Mouse (Mus musculus) small intestine, adult 2 months (tissue): ENCODE measurements around the gene Unc5b. TPM values are rescaled to one million over a fixed set of nuclear protein-coding genes. Genes with fewer than 3 reads are reported as not detected.

ENCODE experiments used
- H3K27ac ChIP-seq: fragments of 200-500 bp; 2 replicates; pipeline ENCODE4 v1.5.1; 2012; ENCODE audit warnings: low read depth, low read length, control low read depth, inconsistent platforms; ENCODE audit not compliant: insufficient read depth
- H3K27me3 ChIP-seq: fragments of 200-500 bp; 2 replicates; pipeline ENCODE4 v1.6.1; 2012; ENCODE audit warnings: mild to moderate bottlenecking, moderate library complexity, low read length, inconsistent platforms; ENCODE audit not compliant: control insufficient read depth, insufficient read depth
- H3K36me3 ChIP-seq: fragments of 200-500 bp; 2 replicates; pipeline ENCODE4 v1.6.1; 2012; ENCODE audit warnings: mild to moderate bottlenecking, low read length, control low read depth, inconsistent platforms; ENCODE audit not compliant: control insufficient read depth, insufficient read depth
- H3K4me1 ChIP-seq: fragments of 200-500 bp; 2 replicates; pipeline ENCODE4 v1.6.1; 2012; ENCODE audit warnings: low read length, inconsistent platforms, mixed read lengths; ENCODE audit not compliant: control insufficient read depth, insufficient read depth, insufficient read length
- H3K4me3 ChIP-seq: fragments of 200-500 bp; 2 replicates; pipeline ENCODE4 v1.5.1; 2012; ENCODE audit warnings: low read depth, mild to moderate bottlenecking, control low read depth, inconsistent platforms, low read length, moderate library complexity
- CTCF ChIP-seq: fragments of 200-500 bp; IDR thresholded peaks from 2 replicates; pipeline ENCODE4 v1.5.1; 2012; ENCODE audit warnings: low read depth, mild to moderate bottlenecking, control low read depth, inconsistent platforms, low read length, moderate library complexity, mixed read lengths; ENCODE audit not compliant: insufficient replicate concordance, insufficient read length; ENCODE audit errors: extremely low read depth
- POLR2A ChIP-seq: fragments of 200-500 bp; IDR thresholded peaks from 2 replicates; pipeline ENCODE4 v1.6.1; 2012; ENCODE audit warnings: low read depth, mild to moderate bottlenecking, control low read depth, inconsistent platforms, low read length, moderate library complexity
- WGBS: fragments of 180-500 bp; shearing (Covaris S2); methylation state at CpG from one replicate; pipeline ENCODE4 v1.1.7; 2018; 5-methylcytosine and 5-hydroxymethylcytosine counted together
- polyA plus RNA-seq: library from polyadenylated mRNA; depleted of rRNA; stranded (reverse); fragments of >200 nt; gene quantifications from 2 replicates; pipeline ENCODE4 v1.2.3, GENCODE M21; 2012

Gene Unc5b
- polyA plus RNA-seq, 1 experiment = 71.6 TPM

DNA sequence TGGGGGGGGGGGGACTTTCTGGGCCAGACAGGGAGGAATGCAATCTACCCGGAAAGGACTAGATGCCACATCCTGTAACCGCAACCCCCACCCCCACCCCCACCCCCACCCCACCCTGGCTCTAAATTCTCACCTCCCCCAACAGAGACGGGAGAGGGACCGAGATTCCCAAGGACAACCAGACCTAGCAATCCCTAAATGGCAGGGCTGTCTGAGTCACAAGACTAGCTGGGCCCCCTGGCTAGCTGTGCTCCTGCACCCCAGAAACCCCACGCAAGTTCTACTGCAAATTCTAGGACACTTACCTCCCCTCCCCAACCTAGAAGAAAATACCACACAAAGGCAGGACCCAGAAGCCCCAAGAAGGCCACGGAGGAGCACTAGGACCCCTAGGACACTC lies 16.3 kb downstream of the Unc5b start:
- TF ChIP-seq CTCF = no peak
- TF ChIP-seq POLR2A = no peak
- H3K27ac ChIP-seq = peak overlapping the region; percentile 23; the same call in 1 of the 2 replicates
- no peak overlapping the region for H3K4me3 ChIP-seq
- no peaks in the 10 kb centered on the region for H3K36me3 ChIP-seq
- 78% methylated on average over 6 of the region's 6 CpGs for WGBS
- peaks cover 27% of the 10 kb centered on the region for H3K4me1 ChIP-seq
- no peaks in the 10 kb centered on the region for H3K27me3 ChIP-seq

DNA sequence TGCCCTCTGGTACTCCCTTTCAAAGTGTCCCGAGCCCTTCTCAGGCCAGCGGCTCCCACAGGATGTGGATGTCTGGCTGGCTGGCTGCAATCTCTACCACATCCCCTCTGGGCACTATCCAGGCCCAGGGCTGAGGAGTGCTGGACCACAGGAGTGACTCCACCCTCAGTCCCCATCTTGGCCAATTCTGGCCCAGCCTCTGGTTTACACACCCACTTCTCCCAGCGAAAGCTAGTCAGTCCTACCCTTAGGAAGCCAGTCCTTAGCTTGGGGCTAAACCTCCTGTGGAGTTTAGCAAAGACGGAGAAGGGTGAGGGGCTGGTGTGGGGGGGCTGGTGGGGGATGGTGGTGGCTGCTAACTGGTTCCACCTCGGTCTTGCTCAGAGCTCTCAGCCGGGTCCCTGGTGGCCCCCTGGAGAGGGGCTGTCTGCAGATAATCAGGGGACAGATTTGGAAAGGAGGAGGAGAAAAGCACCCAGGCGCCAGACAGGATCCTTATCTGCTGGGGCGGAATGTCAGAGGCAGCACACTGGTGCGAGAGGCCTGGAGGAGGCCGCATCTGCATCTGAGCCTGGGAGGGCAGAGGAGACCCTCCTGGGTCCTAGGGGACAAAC lies 16.8 kb downstream of the Unc5b start:
- peak overlapping the region; percentile 53 for H3K27ac ChIP-seq
- H3K4me1 ChIP-seq = peaks cover 25% of the 10 kb centered on the region
- H3K36me3 ChIP-seq = no peaks in the 10 kb centered on the region
- no peak overlapping the region for H3K4me3 ChIP-seq
- 65% methylated on average over 10 of the region's 10 CpGs for WGBS
- no peaks in the 10 kb centered on the region for H3K27me3 ChIP-seq
- no peak for TF ChIP-seq POLR2A
- TF ChIP-seq CTCF = no peak

DNA sequence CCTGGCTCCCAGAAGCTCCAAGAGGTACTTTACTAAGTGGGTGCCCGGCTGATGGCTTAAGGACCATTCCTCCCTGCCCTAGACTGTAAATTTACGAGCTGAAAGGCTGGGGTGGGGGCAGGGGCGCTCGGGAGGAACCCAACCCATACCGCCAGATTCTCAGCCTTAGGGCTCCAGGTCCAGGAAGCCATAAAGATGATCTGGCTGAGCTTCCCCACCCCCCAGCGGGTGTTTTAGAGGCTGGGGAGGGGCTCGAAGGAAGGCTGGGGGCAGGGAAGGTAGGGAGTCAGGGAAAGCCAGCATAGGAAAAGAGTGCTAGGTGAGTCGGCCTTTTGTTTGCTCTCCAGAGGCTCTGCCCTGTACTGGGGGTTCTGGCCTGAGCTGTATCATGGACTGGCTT lies 17.8 kb downstream of the Unc5b start:
- WGBS = 23% methylated on average over 8 of the region's 8 CpGs
- Histone ChIP-seq H3K4me3 (no peak overlapping the region), H3K4me1 (peaks cover 23% of the 10 kb centered on the region)

DNA sequence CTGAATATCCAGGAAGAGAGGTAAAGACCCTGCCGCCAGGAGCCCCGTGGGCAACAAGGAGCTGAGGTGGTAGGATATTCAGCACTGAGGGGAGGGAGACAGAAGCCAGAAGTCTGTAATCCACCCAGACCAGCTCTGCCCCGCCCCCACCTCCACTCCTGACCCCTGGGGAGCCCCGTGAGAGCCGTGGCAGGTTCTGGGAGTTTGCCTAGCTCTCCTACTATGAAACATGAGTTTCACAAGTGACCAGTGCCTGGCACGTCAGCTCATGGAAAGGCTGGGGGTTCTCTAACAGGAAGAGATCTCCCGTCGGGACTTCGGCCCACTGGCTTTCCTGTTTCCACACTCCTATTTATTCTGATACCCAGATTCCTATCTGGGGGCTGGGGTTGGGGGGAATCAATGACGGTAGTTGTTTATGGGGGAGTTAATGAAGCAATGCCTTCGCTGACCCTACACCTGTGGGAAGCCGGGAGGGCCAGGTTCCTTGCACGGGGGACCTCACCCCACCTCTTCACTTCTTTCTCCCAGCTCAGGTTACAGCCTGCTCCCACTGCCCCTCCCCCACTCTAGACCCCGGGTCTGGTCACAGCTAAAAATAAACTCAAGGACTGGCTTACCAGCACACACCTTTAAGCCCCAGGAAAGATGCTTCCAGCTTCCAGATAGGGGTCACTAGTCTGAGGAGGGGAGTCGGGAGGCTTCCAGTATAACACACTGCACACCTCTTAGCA lies 19.4 kb downstream of the Unc5b start:
- no peak overlapping the region for H3K27ac ChIP-seq
- WGBS = 42% methylated on average over 15 of the region's 15 CpGs
- H3K4me3 ChIP-seq = no peak overlapping the region
- no peaks in the 10 kb centered on the region for H3K27me3 ChIP-seq
- TF ChIP-seq POLR2A = no peak
- no peak for TF ChIP-seq CTCF
- H3K36me3 ChIP-seq = no peaks in the 10 kb centered on the region
- peaks cover 22% of the 10 kb centered on the region for H3K4me1 ChIP-seq

More for the DNA sequence above, 17.8 kb downstream of the Unc5b start:
- Histone ChIP-seq H3K27ac (no peak overlapping the region), H3K36me3 (no peaks in the 10 kb centered on the region), H3K27me3 (no peaks in the 10 kb centered on the region)
- no peak for TF ChIP-seq CTCF
- TF ChIP-seq POLR2A = no peak

DNA sequence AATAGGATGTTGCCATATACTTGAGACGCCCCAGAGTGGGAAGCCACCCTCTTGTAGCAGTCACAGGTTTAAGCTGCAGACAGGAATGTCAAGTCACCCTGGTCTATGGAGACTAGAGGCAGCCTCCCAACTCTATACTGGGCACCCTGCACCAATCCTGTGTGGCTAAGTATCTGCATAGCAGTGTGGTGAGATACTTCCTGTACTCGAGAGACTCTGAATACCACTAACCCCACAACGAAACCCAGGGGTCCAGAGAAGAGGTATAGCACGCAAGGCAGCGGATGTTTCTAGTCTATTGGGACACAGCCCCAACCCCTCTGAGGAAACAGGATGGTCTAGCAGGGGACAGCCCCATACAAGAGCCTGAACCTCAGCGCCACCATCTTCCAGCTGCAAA lies 22.9 kb downstream of the Unc5b start:
- peaks cover 13% of the 10 kb centered on the region; the same call in 1 of the 2 replicates for H3K4me1 ChIP-seq
- no peak for TF ChIP-seq CTCF
- no peak for TF ChIP-seq POLR2A
- 71% methylated on average over 6 of the region's 6 CpGs for WGBS
- no peaks in the 10 kb centered on the region for H3K36me3 ChIP-seq
- H3K27ac ChIP-seq = peak overlapping the region; percentile 42
- H3K4me3 ChIP-seq = no peak overlapping the region
- H3K27me3 ChIP-seq = no peaks in the 10 kb centered on the region

DNA sequence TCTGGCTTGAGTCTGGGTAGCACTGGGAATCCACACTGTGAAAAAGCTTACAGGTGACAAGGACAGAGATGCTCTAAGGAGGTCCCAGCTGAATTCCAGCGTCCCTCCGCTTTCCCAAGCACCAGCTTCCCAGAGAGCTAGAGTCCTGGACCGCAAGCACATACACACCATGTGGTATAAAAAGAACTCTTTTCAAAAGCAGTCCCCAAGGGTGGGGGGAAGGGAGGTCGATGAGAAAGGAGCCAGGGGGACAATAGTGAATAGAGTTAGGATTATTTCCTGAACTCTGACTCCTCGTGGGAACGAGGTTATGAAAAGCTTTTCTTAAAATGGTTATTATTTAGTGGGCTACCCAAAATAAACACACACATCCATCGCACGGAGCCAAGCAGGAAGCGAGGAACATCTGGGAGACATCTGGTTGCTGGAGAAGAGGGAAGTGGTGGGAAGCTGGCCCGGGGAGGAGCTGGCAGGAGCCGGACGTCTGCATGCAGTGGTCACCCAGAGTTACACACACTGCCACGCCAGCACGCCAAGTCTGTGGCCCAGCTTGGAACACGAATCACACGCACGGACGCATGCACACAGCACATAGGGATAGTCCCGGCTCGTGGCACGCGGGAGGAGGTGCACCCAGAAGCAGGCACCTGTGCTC lies 23.7 kb downstream of the Unc5b start:
- Histone ChIP-seq H3K4me3 (no peak overlapping the region), H3K4me1 (peaks cover 13% of the 10 kb centered on the region; the same call in 1 of the 2 replicates), H3K27ac (peak overlapping the region; percentile 59), H3K36me3 (no peaks in the 10 kb centered on the region), H3K27me3 (no peaks in the 10 kb centered on the region)
- 55% methylated on average over 22 of the region's 22 CpGs for WGBS
- no peak for TF ChIP-seq CTCF
- TF ChIP-seq POLR2A = no peak

DNA sequence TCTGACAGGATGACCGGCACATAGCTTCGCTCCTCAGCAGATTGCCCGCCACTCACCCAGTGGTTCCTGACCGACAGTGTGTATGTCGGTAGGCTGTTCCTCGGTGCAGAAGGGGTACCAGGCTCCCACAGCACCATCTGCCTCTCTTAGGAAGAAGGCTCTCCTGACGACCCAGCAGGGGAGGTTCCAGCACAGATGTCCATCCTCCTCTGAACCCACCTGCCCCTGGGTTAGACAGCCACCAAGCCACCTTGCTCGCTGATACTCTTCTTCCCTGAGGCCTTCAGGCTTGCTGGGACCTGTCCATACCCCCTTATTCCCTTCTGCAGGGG lies 25.2 kb downstream of the Unc5b start:
- no peak overlapping the region for H3K4me3 ChIP-seq
- H3K27ac ChIP-seq = no peak overlapping the region
- H3K27me3 ChIP-seq = no peaks in the 10 kb centered on the region
- TF ChIP-seq POLR2A = no peak
- TF ChIP-seq CTCF = no peak
- WGBS = 81% methylated on average over 8 of the region's 8 CpGs
- no peaks in the 10 kb centered on the region for H3K36me3 ChIP-seq
- H3K4me1 ChIP-seq = peaks cover 17% of the 10 kb centered on the region
